Mouse (Mus musculus) testis, adult 2 months (tissue): ENCODE results near the gene Acot7. TPM values are rescaled to one million over a fixed set of nuclear protein-coding genes. Genes with fewer than 3 reads are reported as not detected.

Source experiments
- H3K27ac ChIP-seq: fragments of 200-500 bp; 2 replicates; pipeline ENCODE4 v1.5.1; 2012; ENCODE audit warnings: low read depth, low read length; ENCODE audit not compliant: control insufficient read depth, insufficient read depth
- H3K27me3 ChIP-seq: fragments of 200-500 bp; 2 replicates; pipeline ENCODE4 v1.6.1; 2012; ENCODE audit warnings: mild to moderate bottlenecking, low read length, moderate library complexity; ENCODE audit not compliant: control insufficient read depth, insufficient read depth
- H3K36me3 ChIP-seq: fragments of 200-500 bp; 2 replicates; pipeline ENCODE4 v1.6.1; 2012; ENCODE audit warnings: mild to moderate bottlenecking, low read length; ENCODE audit not compliant: control insufficient read depth, insufficient read depth
- H3K4me1 ChIP-seq: fragments of 200-500 bp; 2 replicates; pipeline ENCODE4 v1.6.1; 2012; ENCODE audit warnings: low read length; ENCODE audit not compliant: control insufficient read depth, insufficient read depth
- H3K4me3 ChIP-seq: fragments of 200-500 bp; 2 replicates; pipeline ENCODE4 v1.5.1; 2012; ENCODE audit warnings: low read depth, mild to moderate bottlenecking, low read length, moderate library complexity, mixed read lengths; ENCODE audit not compliant: control insufficient read depth
- CTCF ChIP-seq: fragments of 200-500 bp; IDR thresholded peaks from 2 replicates; pipeline ENCODE4 v1.5.1; 2012; ENCODE audit warnings: low read depth, mild to moderate bottlenecking, inconsistent platforms, low read length, moderate library complexity; ENCODE audit not compliant: control insufficient read depth, insufficient read depth, insufficient replicate concordance
- POLR2A ChIP-seq: fragments of 200-500 bp; IDR thresholded peaks from 2 replicates; pipeline ENCODE4 v1.6.1; 2012; ENCODE audit warnings: low read depth, mild to moderate bottlenecking, inconsistent platforms, low read length, moderate library complexity; ENCODE audit not compliant: control insufficient read depth
- polyA plus RNA-seq: library from polyadenylated mRNA; depleted of rRNA; stranded (reverse); fragments of >200 nt; gene quantifications from 2 replicates; pipeline ENCODE4 v1.2.3, GENCODE M21; 2012

The Acot7 gene
- polyA plus RNA-seq, 1 experiment = 685 TPM

- no peak overlapping the region for H3K4me3 ChIP-seq
- TF ChIP-seq POLR2A (no peak), CTCF (no peak)
- H3K4me1 ChIP-seq = peaks cover 19% of the 10 kb centered on the region
- no peak overlapping the region for H3K27ac ChIP-seq
- no peaks in the 10 kb centered on the region for H3K36me3 ChIP-seq
- no peaks in the 10 kb centered on the region for H3K27me3 ChIP-seq
Measured at GRCm38 (mm10) chr4:152292102-152292765, 114.3 kb downstream of the Acot7 start.

DNA sequence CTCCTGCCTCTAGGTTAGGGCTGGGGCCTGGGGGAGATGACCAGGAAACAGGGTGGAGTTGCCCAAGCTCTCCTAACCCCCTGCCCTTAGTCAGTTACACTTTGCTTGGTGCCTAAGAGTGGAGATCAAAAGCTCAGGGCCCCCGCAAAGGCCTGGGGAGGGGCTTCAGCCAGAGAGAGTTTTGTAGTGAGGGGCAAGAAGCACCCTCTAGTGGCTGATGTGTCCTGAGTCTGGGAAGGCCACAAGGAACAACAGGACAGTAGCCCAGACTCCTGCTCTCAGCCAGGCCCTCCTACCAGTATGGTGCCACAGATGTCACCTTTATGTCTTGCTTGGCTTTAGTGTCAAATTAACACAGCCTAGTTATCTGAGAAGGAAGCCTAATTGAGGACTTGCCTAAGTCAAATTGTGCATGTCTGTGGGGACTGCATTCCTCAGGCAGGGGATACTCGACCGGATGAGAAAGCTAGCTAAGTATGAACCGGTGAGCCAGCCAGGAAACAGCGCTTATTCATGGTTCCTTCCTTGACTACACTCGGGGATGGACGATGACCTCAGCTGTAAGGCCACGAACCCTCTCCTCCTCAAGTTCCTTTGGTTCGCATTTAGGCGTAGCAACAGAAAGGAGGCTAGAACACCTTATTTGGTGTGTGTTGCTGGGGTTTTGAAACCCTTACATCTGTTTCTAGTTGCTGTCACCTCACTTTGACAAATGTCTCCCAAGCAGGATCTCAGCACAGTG is 116.4 kb downstream of the Acot7 start:
- Histone ChIP-seq H3K27ac (no peak overlapping the region), H3K4me3 (no peak overlapping the region), H3K27me3 (no peaks in the 10 kb centered on the region), H3K36me3 (no peaks in the 10 kb centered on the region), H3K4me1 (peaks cover 25% of the 10 kb centered on the region)
- TF ChIP-seq CTCF (no peak), POLR2A (0 out of 2 replicates have a peak, but pooled peaks have one; percentile 4)

- no peak for TF ChIP-seq CTCF
- TF ChIP-seq POLR2A = no peak
- Histone ChIP-seq H3K4me1 (peaks cover 15% of the 10 kb centered on the region), H3K27me3 (no peaks in the 10 kb centered on the region), H3K36me3 (peaks cover 2% of the 10 kb centered on the region), H3K27ac (peak overlapping the region; percentile 35; the same call in 1 of the 2 replicates), H3K4me3 (peak overlapping the region; percentile 57)
Measured at GRCm38 (mm10) chr4:152295916-152296315, 118.0 kb downstream of the Acot7 start.

DNA sequence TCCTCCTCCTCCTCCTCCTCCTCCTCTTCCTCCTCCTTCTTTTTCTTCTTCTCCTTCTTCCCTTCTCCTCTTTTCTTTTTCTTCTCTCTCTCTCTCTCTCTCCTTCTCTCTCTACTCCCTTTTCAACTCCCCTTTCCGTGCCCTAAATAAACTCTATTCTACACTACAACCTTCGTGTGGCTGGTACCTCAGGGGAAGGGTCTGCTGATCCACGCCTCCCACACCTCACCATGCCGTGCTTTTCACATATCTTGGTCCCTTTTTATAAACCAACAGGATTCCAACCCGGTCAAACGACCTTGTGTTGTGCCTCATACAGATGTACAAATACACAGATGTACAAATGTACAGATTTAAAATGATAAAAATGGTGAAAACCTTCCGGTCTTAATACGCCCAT is 118.4 kb downstream of the Acot7 start:
- H3K27me3 ChIP-seq = no peaks in the 10 kb centered on the region
- peaks cover 2% of the 10 kb centered on the region for H3K36me3 ChIP-seq
- TF ChIP-seq POLR2A (no peak), CTCF (no peak)
- peak overlapping the region; percentile 93 for H3K4me3 ChIP-seq
- H3K4me1 ChIP-seq = peaks cover 15% of the 10 kb centered on the region
- H3K27ac ChIP-seq = peak overlapping the region; percentile 86

- Histone ChIP-seq H3K4me3 (peak within 1 kb of the TSS; percentile 95), H3K4me1 (peaks cover 15% of the 10 kb centered on the region), H3K27me3 (no peaks in the 10 kb centered on the region), H3K36me3 (peaks cover 2% of the 10 kb centered on the region), H3K27ac (peak within 1 kb of the TSS; percentile 86)
- TF ChIP-seq CTCF (no peak), POLR2A (peak; percentile 90)
Measured at GRCm38 (mm10) chr4:152296874-152297861, 119.2 kb downstream of the Acot7 start, which contains the start of gene Icmt. Icmt (plus strand) TSS chr4:152297227.

- H3K4me1 ChIP-seq = peaks cover 15% of the 10 kb centered on the region
- H3K27ac ChIP-seq = no peak overlapping the region
- TF ChIP-seq POLR2A (no peak), CTCF (no peak)
- peak overlapping the region; percentile 67 for H3K4me3 ChIP-seq
- H3K36me3 ChIP-seq = peaks cover 2% of the 10 kb centered on the region
- H3K27me3 ChIP-seq = no peaks in the 10 kb centered on the region
Measured at GRCm38 (mm10) chr4:152298836-152299235, 120.9 kb downstream of the Acot7 start.
